8 mouse cellular contexts compared by ENCODE assay signal in the genomic region with DNA sequence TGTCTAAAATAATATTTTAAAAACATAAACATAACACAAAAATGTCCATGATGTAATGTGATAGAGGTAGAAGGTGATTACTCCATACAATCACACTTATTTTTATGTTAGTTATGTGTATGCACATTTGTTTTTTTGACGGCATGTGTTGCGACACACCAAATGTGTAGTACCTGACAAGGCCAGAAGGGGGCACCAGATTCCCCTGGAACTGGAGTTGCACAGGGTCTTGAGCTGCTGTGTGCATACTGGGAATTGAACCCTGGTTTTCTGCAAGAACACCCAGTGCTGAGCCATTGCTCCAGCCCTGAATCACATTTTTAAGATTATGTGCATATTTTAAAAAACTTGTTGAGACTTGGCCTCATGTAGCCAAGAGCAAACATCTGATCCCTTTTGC.
DNase-seq lines count a peak whose midpoint lies in the region; ATAC-seq lines count a peak whose summit lies in the region.

No protein-coding gene starts in this region.

- H3K4me2 ChIP-seq in embryonic facial prominence, embryonic 14.5 days (ENCODE audit: low read depth, low read length): no peak overlapping the region

- H3K27ac ChIP-seq in embryonic facial prominence, embryonic 14.5 days (replicated peaks; ENCODE audit: low read depth, low read length): no peak overlapping the region

- H3K36me3 ChIP-seq in embryonic facial prominence, embryonic 14.5 days (ENCODE audit: control insufficient read depth, insufficient read depth, low read length): no peaks in the 10 kb centered on the region

- ATAC-seq in embryonic facial prominence, embryonic 14.5 days (ENCODE audit: low read depth): no peak
- peak; percentile 27 for ATAC-seq in inflammation-experienced regulatory T-cells, adult 6 months
- peak; percentile 87 for ATAC-seq in megakaryocyte progenitor cell, adult 5-6 weeks (replicated peaks; ENCODE audit: poor library complexity)

- H3K27me3 ChIP-seq in embryonic facial prominence, embryonic 14.5 days (replicated peaks; ENCODE audit: control insufficient read depth, insufficient read depth, low read length): no peaks in the 10 kb centered on the region

- no peaks in the 10 kb centered on the region for H3K9me3 ChIP-seq in embryonic facial prominence, embryonic 14.5 days (ENCODE audit: control insufficient read depth, low read length)

- H3K9ac ChIP-seq in embryonic facial prominence, embryonic 14.5 days (ENCODE audit: low read depth, low read length): no peak overlapping the region

- H3K4me3 ChIP-seq in embryonic facial prominence, embryonic 14.5 days (ENCODE audit: low read depth, low read length): no peak overlapping the region

- peaks cover 6% of the 10 kb centered on the region; the same call in 1 of the 2 replicates for H3K4me1 ChIP-seq in embryonic facial prominence, embryonic 14.5 days (ENCODE audit: control insufficient read depth, insufficient read depth, low read length)

- WGBS in embryonic facial prominence, embryonic 14.5 days: 20% methylated on average over 2 of the region's 2 CpGs

- DNase-seq in gastrocnemius, adult 18-20 months (ENCODE audit: low spot score): peak; percentile 70
- DNase-seq in gastrocnemius, postnatal 25 days: no peak
- peak; percentile 84 to 85 for DNase-seq in B cell, adult 2 months
- DNase-seq in adrenal gland, postnatal 4 days (ENCODE audit: low spot score in 2 of 2): peak; percentile 24 to 51
- peak; percentile 37 for DNase-seq in embryonic facial prominence, embryonic 14.5 days (ENCODE audit: low spot score)
- DNase-seq in spleen, postnatal 4 days (ENCODE audit: low spot score in 2 of 2): peak; percentile 79 to 93
